Mouse (Mus musculus): ENCODE data around the gene Dot1l. TPM values are rescaled to one million over a fixed set of nuclear protein-coding genes. Genes with fewer than 3 reads are reported as not detected.

Gene Dot1l
- polyA plus RNA-seq, 1 experiment from 2014 or later: 6.2 TPM

DNA sequence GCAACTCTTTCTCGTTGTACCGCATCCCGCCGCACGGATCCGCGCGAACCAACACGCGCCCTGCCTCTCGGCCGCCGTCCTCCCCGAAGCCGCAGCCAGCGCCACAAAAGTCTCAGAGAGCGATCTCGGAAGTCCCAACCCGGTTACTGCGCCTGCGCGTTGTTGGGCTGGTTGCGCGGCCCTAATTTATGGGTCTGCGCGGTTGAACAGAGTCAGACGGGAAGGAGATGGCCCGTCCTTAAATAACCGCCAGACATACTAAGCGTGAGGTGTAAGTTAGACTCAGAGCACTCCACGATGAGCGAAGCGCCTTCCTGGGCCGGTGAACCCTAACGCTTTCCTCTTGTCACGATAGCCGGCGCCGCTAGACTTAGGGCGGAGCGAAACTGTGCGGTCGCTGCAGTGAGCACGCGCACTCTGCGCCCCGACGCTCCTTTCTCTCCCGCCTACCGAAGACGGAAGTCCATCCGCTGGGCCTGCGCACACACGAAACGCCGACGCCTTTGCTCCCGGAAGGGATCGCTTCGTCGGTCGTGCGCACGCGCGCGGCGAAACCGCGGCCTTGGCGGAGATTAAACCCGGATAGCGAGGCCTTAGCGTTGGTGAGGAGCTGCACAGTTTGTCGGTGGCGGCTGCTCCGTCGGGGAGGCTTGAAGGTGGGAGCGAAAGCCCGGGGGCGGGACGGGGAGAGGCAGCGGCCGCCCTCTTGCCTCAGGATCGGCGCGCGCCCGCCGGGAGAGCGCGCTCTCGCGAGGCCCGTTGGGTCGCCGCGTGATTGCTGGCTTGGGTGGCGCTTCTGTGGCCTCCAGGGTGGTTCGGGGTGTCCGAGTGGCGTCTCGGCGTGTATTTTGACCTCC is 43.4 kb downstream of the Dot1l start, which contains the start of the genes Sf3a2 and Plekhj1:
TSS of gene Sf3a2 (plus strand) at position 49 of the 857 bp plus-strand sequence.
TSS of gene Plekhj1 (minus strand) at position 477 of the 857 bp plus-strand sequence.
- Histone ChIP-seq H3K4me3 (ENCODE audit: low read depth, low read length) (peak within 1 kb of the TSS; percentile 81), H3K4me1 (replicated peaks; ENCODE audit: control insufficient read depth, insufficient read depth, low read length) (no peaks in the 10 kb centered on the region), H3K9ac (ENCODE audit: low read depth, low read length) (peak within 1 kb of the TSS; percentile 97), H3K27me3 (replicated peaks; ENCODE audit: control insufficient read depth, insufficient read depth, low read length) (no peaks in the 10 kb centered on the region), H3K9me3 (ENCODE audit: control insufficient read depth) (no peaks in the 10 kb centered on the region), H3K27ac (ENCODE audit: low read depth, low read length) (peak within 1 kb of the TSS; percentile 99), H3K4me2 (replicated peaks; ENCODE audit: low read depth) (peak within 1 kb of the TSS; percentile 90), H3K36me3 (ENCODE audit: control insufficient read depth, insufficient read depth) (peaks cover 47% of the 10 kb centered on the region)
- WGBS: under 1% methylated on average over 104 of the region's 104 CpGs
- 0 out of 2 replicates have a peak, but pooled peaks have one; percentile 33 for TF ChIP-seq CTCF (IDR thresholded peaks at IDR 0.05; ENCODE audit: low read depth)
- ATAC-seq: peak; percentile 91

DNA sequence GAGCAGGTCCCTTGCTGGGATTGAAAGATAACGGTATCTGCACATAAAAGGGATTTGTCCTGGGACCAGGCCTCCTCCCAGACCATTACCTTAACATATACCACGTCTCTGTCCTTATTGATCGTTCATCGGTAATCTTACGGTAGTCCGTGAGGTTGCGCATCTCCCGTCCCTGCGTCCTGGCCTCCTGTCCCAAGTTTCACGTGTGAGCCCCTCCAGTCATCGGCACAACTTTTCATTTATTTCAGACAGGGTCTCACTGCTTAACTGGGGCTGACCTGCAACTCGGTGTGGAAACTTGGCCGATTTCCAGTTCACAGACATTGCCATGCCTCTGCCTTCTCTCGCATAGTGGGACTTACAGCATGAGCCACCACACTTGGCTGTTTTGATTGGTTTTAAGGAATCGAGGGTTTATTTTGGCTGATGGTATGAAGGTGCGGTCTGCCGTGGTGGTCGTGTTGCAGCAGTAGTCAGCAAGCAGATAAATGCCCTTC is 44.1 kb downstream of the Dot1l start:
- H3K4me2 ChIP-seq (replicated peaks; ENCODE audit: low read depth): peak overlapping the region; percentile 90
- no peaks in the 10 kb centered on the region for H3K9me3 ChIP-seq (ENCODE audit: control insufficient read depth)
- no peaks in the 10 kb centered on the region for H3K4me1 ChIP-seq (replicated peaks; ENCODE audit: control insufficient read depth, insufficient read depth, low read length)
- no peaks in the 10 kb centered on the region for H3K27me3 ChIP-seq (replicated peaks; ENCODE audit: control insufficient read depth, insufficient read depth, low read length)
- WGBS: under 1% methylated on average over 18 of the region's 18 CpGs
- peak overlapping the region; percentile 99 for H3K27ac ChIP-seq (ENCODE audit: low read depth, low read length)
- no peak for ATAC-seq
- TF ChIP-seq CTCF (IDR thresholded peaks at IDR 0.05; ENCODE audit: low read depth): no peak
- H3K36me3 ChIP-seq (ENCODE audit: control insufficient read depth, insufficient read depth): peaks cover 47% of the 10 kb centered on the region
- peak overlapping the region; percentile 97 for H3K9ac ChIP-seq (ENCODE audit: low read depth, low read length)
- H3K4me3 ChIP-seq (ENCODE audit: low read depth, low read length): peak overlapping the region; percentile 81

GRCm38 (mm10) chr10:80802204-80802912 is 47.4 kb downstream of the Dot1l start:
- Histone ChIP-seq H3K27me3 (replicated peaks; ENCODE audit: control insufficient read depth, insufficient read depth, low read length) (peaks cover 7% of the 10 kb centered on the region; the same call in 1 of the 2 replicates), H3K4me1 (replicated peaks; ENCODE audit: control insufficient read depth, insufficient read depth, low read length) (no peaks in the 10 kb centered on the region), H3K9me3 (ENCODE audit: control insufficient read depth) (no peaks in the 10 kb centered on the region), H3K4me2 (replicated peaks; ENCODE audit: low read depth) (no peak overlapping the region), H3K4me3 (ENCODE audit: low read depth, low read length) (no peak overlapping the region), H3K27ac (ENCODE audit: low read depth, low read length) (0 out of 2 replicates have a peak overlapping the region, but pooled peaks have one; percentile 21), H3K9ac (ENCODE audit: low read depth, low read length) (no peak overlapping the region), H3K36me3 (ENCODE audit: control insufficient read depth, insufficient read depth) (peaks cover 44% of the 10 kb centered on the region)
- WGBS: 87% methylated on average over 10 of the region's 10 CpGs
- TF ChIP-seq CTCF (IDR thresholded peaks at IDR 0.05; ENCODE audit: low read depth): no peak
- ATAC-seq: no peak

- 73% methylated on average over 3 of the region's 3 CpGs for WGBS
- TF ChIP-seq CTCF (IDR thresholded peaks at IDR 0.05; ENCODE audit: low read depth): no peak
- ATAC-seq: no peak
- Histone ChIP-seq H3K36me3 (ENCODE audit: control insufficient read depth, insufficient read depth) (peaks cover 44% of the 10 kb centered on the region), H3K27ac (ENCODE audit: low read depth, low read length) (no peak overlapping the region), H3K4me3 (ENCODE audit: low read depth, low read length) (no peak overlapping the region), H3K9me3 (ENCODE audit: control insufficient read depth) (no peaks in the 10 kb centered on the region), H3K27me3 (replicated peaks; ENCODE audit: control insufficient read depth, insufficient read depth, low read length) (peaks cover 8% of the 10 kb centered on the region; the same call in 1 of the 2 replicates), H3K4me2 (replicated peaks; ENCODE audit: low read depth) (no peak overlapping the region), H3K9ac (ENCODE audit: low read depth, low read length) (no peak overlapping the region), H3K4me1 (replicated peaks; ENCODE audit: control insufficient read depth, insufficient read depth, low read length) (no peaks in the 10 kb centered on the region)
Measured at GRCm38 (mm10) chr10:80802996-80803395, 48.0 kb downstream of the Dot1l start.

- no peak for ATAC-seq
- Histone ChIP-seq H3K4me2 (replicated peaks; ENCODE audit: low read depth) (no peak overlapping the region), H3K4me3 (ENCODE audit: low read depth, low read length) (no peak overlapping the region), H3K36me3 (ENCODE audit: control insufficient read depth, insufficient read depth) (peaks cover 44% of the 10 kb centered on the region), H3K27me3 (replicated peaks; ENCODE audit: control insufficient read depth, insufficient read depth, low read length) (peaks cover 20% of the 10 kb centered on the region), H3K9me3 (ENCODE audit: control insufficient read depth) (no peaks in the 10 kb centered on the region), H3K27ac (ENCODE audit: low read depth, low read length) (no peak overlapping the region), H3K9ac (ENCODE audit: low read depth, low read length) (no peak overlapping the region), H3K4me1 (replicated peaks; ENCODE audit: control insufficient read depth, insufficient read depth, low read length) (0 out of 2 replicates have a peak, but pooled peaks cover 6% of the 10 kb centered on the region)
- no peak for TF ChIP-seq CTCF (IDR thresholded peaks at IDR 0.05; ENCODE audit: low read depth)
- WGBS: 100% methylated on average over 2 of the region's 2 CpGs
Measured at GRCm38 (mm10) chr10:80804340-80804739, 49.3 kb downstream of the Dot1l start.

- Histone ChIP-seq H3K9ac (ENCODE audit: low read depth, low read length) (no peak within 1 kb of the TSS), H3K27me3 (replicated peaks; ENCODE audit: control insufficient read depth, insufficient read depth, low read length) (peaks cover 20% of the 10 kb centered on the region)
Measured at GRCm38 (mm10) chr10:80804916-80805315, 49.9 kb downstream of the Dot1l start, which contains the start of gene Amh. Gene Amh, plus strand, starts transcription at chr10:80805243.

More at GRCm38 (mm10) chr10:80804916-80805315, 49.9 kb downstream of the Dot1l start, which contains the start of gene Amh:
- H3K9me3 ChIP-seq (ENCODE audit: control insufficient read depth): no peaks in the 10 kb centered on the region
- WGBS: 66% methylated on average over 6 of the region's 6 CpGs
- no peak for TF ChIP-seq CTCF (IDR thresholded peaks at IDR 0.05; ENCODE audit: low read depth)
- no peak within 1 kb of the TSS for H3K4me3 ChIP-seq (ENCODE audit: low read depth, low read length)
- H3K4me2 ChIP-seq (replicated peaks; ENCODE audit: low read depth): no peak within 1 kb of the TSS
- ATAC-seq: no peak
- H3K27ac ChIP-seq (ENCODE audit: low read depth, low read length): no peak within 1 kb of the TSS
- 0 out of 2 replicates have a peak, but pooled peaks cover 7% of the 10 kb centered on the region for H3K4me1 ChIP-seq (replicated peaks; ENCODE audit: control insufficient read depth, insufficient read depth, low read length)
- peaks cover 44% of the 10 kb centered on the region for H3K36me3 ChIP-seq (ENCODE audit: control insufficient read depth, insufficient read depth)

Measured in intestine, postnatal 0 days (tissue).